Mouse (Mus musculus): Measurements from ENCODE around the gene Plac1.

DNA sequence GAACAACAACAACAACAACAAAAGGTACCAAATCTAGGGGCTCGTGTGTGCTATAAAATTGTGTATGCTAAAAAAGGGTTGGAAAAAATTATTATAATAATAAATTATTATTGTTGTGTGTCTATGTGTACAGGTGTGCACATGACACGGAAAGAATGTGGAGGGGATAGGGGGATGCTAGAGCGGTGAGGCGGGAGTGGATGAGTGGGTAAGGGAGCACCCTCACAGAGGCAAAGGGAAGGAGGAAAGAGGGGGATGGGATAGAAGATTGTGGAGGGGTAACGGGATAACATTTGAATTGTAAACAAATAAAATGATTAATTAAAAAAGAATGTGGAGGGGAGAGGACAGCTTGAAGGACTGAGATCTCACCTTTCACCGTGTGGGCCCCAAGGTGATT is 199.8 kb downstream of the Plac1 start:
- TF ChIP-seq CTCF (IDR thresholded peaks at IDR 0.05; ENCODE audit: extremely low read depth, insufficient read depth, low read length) (no peak), POLR2A (IDR thresholded peaks at IDR 0.05; ENCODE audit: extremely low read depth, insufficient read depth, low read length) (no peak)

All from cortical plate, adult 2 months (tissue).